Mouse (Mus musculus) megakaryocyte, embryonic 14.5 days (primary cell): ENCODE results near the gene Ppm1n. TPM values are rescaled to one million over a fixed set of nuclear protein-coding genes. Genes with fewer than 3 reads are reported as not detected.

Experiments used
- H3K27me3 ChIP-seq: replicated peaks from 2 replicates; pipeline ENCODE3; 2012; ENCODE audit warnings: inconsistent platforms
- H3K36me3 ChIP-seq: replicated peaks from 2 replicates; pipeline ENCODE3; 2012; ENCODE audit warnings: low read length, inconsistent platforms, mixed read lengths
- H3K4me1 ChIP-seq: 2 replicates; pipeline ENCODE4 v1.6.1; 2012; ENCODE audit warnings: inconsistent platforms
- H3K4me3 ChIP-seq: replicated peaks from 2 replicates; pipeline ENCODE3; 2012; ENCODE audit warnings: moderate library complexity, mild to moderate bottlenecking, inconsistent platforms
- H3K9me3 ChIP-seq: 2 replicates; pipeline ENCODE4 v1.6.1; 2012; ENCODE audit warnings: inconsistent platforms
- FLI1 ChIP-seq: IDR thresholded peaks from 2 replicates; pipeline ENCODE4 v1.6.1; 2012; ENCODE audit warnings: low read length, inconsistent platforms, mixed read lengths
- GATA1 ChIP-seq: IDR thresholded peaks from 3 replicates; pipeline ENCODE4 v1.6.1; 2012; ENCODE audit warnings: mixed read lengths, low read length, inconsistent platforms, borderline replicate concordance
- polyA plus RNA-seq: library from polyadenylated mRNA; stranded (reverse); fragments of >175 nt; gene quantifications from 2 replicates; pipeline ENCODE4 v1.2.3, GENCODE M21; 2012; ENCODE audit warnings: low replicate concordance; ENCODE audit not compliant: insufficient read depth

The Ppm1n gene
- polyA plus RNA-seq, 1 experiment: not detected

- H3K36me3 ChIP-seq: peaks cover 37% of the 10 kb centered on the region
- H3K27me3 ChIP-seq: no peaks in the 10 kb centered on the region
- peaks cover 90% of the 10 kb centered on the region for H3K4me1 ChIP-seq
- no peak for TF ChIP-seq FLI1
- TF ChIP-seq GATA1: no peak
- H3K4me3 ChIP-seq: peak overlapping the region; percentile 15
- H3K9me3 ChIP-seq: no peaks in the 10 kb centered on the region
These were observed 41.5 kb downstream of the Ppm1n start for GRCm38 (mm10) chr7:19238344-19238743.

DNA sequence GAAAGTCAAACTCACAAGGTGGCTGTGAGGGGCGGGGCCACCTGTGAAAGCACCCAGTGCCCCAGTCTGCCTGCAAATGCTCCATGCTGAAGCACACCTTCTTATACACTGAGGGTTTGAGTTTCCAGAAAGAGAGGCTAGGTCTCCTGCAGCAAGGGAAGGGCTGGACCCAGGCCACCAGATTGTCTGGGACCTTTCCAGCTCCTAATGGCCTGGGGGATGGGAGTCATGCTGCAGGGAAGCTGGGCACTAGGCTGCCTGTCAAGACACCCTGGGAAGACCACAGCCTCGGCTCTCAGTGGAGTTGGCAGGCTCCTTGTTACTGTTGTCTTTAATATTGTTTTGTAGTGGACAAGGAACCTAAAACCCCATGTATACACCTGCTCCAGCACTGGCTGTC is 43.5 kb downstream of the Ppm1n start:
- TF ChIP-seq GATA1 (no peak), FLI1 (no peak)
- Histone ChIP-seq H3K4me3 (no peak overlapping the region), H3K4me1 (peaks cover 99% of the 10 kb centered on the region), H3K27me3 (no peaks in the 10 kb centered on the region), H3K36me3 (peaks cover 43% of the 10 kb centered on the region), H3K9me3 (no peaks in the 10 kb centered on the region)

- Histone ChIP-seq H3K9me3 (no peaks in the 10 kb centered on the region), H3K27me3 (no peaks in the 10 kb centered on the region), H3K4me1 (peaks cover 99% of the 10 kb centered on the region), H3K36me3 (peaks cover 45% of the 10 kb centered on the region), H3K4me3 (peak overlapping the region; percentile 62)
- TF ChIP-seq GATA1: no peak
- TF ChIP-seq FLI1: no peak
These were observed 44.7 kb downstream of the Ppm1n start for GRCm38 (mm10) chr7:19235092-19235671.

- no peaks in the 10 kb centered on the region for H3K9me3 ChIP-seq
- no peak for TF ChIP-seq GATA1
- TF ChIP-seq FLI1: no peak
- peaks cover 99% of the 10 kb centered on the region for H3K4me1 ChIP-seq
- no peaks in the 10 kb centered on the region for H3K27me3 ChIP-seq
- H3K36me3 ChIP-seq: peaks cover 45% of the 10 kb centered on the region
- peak overlapping the region; percentile 62 for H3K4me3 ChIP-seq
These were observed 45.2 kb downstream of the Ppm1n start for GRCm38 (mm10) chr7:19234652-19235051.

DNA sequence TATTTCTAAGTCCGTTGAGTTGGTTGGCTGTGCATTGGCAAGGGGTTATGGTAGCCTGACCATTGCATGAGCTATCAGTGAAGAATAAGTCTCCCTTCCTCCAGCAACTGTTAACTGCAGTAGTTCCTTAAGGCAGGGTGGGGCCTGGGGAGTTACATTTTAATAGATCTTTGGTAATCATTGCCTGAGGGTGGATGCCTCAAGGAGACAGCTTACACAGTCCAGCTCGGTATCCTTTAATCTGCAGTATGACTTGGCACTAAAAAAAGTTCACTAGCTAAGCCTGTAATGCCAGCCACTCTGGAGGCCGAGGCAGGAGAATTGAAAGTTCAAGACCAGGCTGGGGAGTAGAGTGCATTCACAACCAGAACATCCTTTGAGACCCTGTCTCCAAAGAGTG is 48.0 kb downstream of the Ppm1n start:
- peaks cover 83% of the 10 kb centered on the region for H3K4me1 ChIP-seq
- H3K27me3 ChIP-seq: no peaks in the 10 kb centered on the region
- TF ChIP-seq GATA1: no peak
- no peak for TF ChIP-seq FLI1
- H3K4me3 ChIP-seq: no peak overlapping the region
- H3K36me3 ChIP-seq: peaks cover 43% of the 10 kb centered on the region
- H3K9me3 ChIP-seq: no peaks in the 10 kb centered on the region

DNA sequence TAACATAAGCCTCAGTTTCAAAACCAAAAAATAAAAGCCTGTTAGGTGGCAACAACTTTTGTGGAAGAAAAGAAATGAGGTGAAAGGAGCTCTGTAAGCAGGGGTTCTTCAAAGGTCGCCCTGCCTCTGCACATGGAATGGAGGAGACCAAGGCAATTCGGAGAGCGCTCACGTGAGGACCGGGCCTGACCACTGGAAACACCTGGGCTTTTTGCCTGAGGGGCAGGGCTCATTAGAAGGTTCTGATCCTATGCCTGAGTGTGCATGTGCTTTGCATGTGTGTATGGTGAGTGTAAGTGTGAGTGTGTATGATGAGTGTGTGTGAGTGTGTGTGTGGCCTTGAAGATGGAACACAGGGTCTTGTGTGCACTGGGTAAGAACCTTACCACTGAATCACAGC is 49.0 kb downstream of the Ppm1n start:
- peaks cover 79% of the 10 kb centered on the region for H3K4me1 ChIP-seq
- TF ChIP-seq GATA1: no peak
- no peaks in the 10 kb centered on the region for H3K27me3 ChIP-seq
- H3K4me3 ChIP-seq: no peak overlapping the region
- H3K9me3 ChIP-seq: no peaks in the 10 kb centered on the region
- H3K36me3 ChIP-seq: peaks cover 40% of the 10 kb centered on the region

DNA sequence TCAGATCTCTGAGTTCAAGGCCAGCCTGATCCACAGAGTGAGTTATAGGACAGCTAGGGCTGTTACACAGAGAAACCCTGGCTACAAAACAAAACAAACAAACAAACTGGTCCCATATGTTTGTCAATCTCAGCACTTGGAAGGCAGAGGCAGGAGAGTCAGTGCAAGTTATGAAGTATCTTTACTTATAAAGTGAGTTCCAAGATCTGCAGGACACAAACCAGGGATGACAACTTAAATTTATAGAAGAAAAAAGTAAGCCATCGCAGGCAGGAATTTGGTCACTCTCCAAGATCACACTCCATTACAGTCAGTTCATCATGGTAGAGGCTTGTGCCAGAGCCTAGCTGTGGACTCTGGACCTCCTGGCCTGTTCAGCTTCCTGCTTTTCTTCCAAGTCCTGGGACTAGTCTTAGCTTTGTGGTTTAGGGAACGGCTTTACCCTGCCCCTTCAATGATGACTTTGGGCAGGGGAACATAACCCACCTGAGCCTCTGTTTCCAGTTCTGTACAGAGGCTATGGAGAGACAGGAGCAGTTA is 49.8 kb downstream of the Ppm1n start:
- Histone ChIP-seq H3K27me3 (no peaks in the 10 kb centered on the region), H3K36me3 (peaks cover 45% of the 10 kb centered on the region), H3K4me1 (peaks cover 79% of the 10 kb centered on the region), H3K9me3 (no peaks in the 10 kb centered on the region), H3K4me3 (peak overlapping the region; percentile 96)
- no peak for TF ChIP-seq FLI1
- TF ChIP-seq GATA1: no peak

DNA sequence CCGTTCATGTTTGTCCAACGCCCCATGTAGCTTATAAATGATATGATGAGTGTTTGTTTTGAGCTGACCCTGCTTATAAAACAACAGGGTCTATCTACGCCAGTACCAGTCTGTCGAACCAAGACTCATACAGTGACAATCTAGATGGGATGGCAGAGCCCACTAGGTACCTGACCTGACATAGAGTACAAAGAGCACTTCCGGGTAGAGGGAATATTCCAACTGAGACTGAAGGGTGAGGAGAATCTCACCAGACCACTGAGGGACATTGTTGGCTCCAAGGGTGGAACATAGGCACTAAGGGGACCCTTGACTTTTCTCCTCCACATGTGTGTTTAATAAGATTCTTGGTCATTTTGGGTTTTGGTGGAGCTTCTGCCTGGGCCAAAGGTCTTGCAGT is 50.5 kb downstream of the Ppm1n start:
- H3K27me3 ChIP-seq: no peaks in the 10 kb centered on the region
- H3K4me1 ChIP-seq: peaks cover 79% of the 10 kb centered on the region
- H3K4me3 ChIP-seq: peak overlapping the region; percentile 96
- H3K36me3 ChIP-seq: peaks cover 52% of the 10 kb centered on the region
- H3K9me3 ChIP-seq: no peaks in the 10 kb centered on the region
- no peak for TF ChIP-seq FLI1
- no peak for TF ChIP-seq GATA1

GRCm38 (mm10) chr7:19228793-19229148 is 51.1 kb downstream of the Ppm1n start:
- peaks cover 80% of the 10 kb centered on the region for H3K4me1 ChIP-seq
- H3K27me3 ChIP-seq: no peaks in the 10 kb centered on the region
- peaks cover 53% of the 10 kb centered on the region for H3K36me3 ChIP-seq
- peak overlapping the region; percentile 96 for H3K4me3 ChIP-seq
- H3K9me3 ChIP-seq: no peaks in the 10 kb centered on the region
- TF ChIP-seq GATA1 (no peak), FLI1 (no peak)

- H3K36me3 ChIP-seq: peaks cover 50% of the 10 kb centered on the region
- H3K4me3 ChIP-seq: peak within 1 kb of the TSS; percentile 96
- TF ChIP-seq GATA1 (no peak), FLI1 (no peak)
- H3K4me1 ChIP-seq: peaks cover 79% of the 10 kb centered on the region
- no peaks in the 10 kb centered on the region for H3K27me3 ChIP-seq
- no peaks in the 10 kb centered on the region for H3K9me3 ChIP-seq
These were observed 51.7 kb downstream of the Ppm1n start, which contains the start of gene Opa3 for GRCm38 (mm10) chr7:19227883-19228792. Gene Opa3, plus strand, starts transcription at chr7:19228334.
